Mouse (Mus musculus) myocyte (in vitro differentiated cells): Measurements from ENCODE around the gene Slc27a1. TPM values are rescaled to one million over a fixed set of nuclear protein-coding genes. Genes with fewer than 3 reads are reported as not detected.
"Not testable (repeated sequence)": the region's sequence is repeated elsewhere in the genome, so short reads cannot be mapped to it uniquely, and the experiment has no call there.

Experiments
- H3K27me3 ChIP-seq: one replicate; pipeline ENCODE4 v1.6.1; 2011; ENCODE audit not compliant: control insufficient read depth, insufficient read depth, insufficient read length
- H3K36me3 ChIP-seq: one replicate; pipeline ENCODE4 v1.6.1; 2011; ENCODE audit not compliant: control insufficient read depth, insufficient read depth
- H3K4me2 ChIP-seq: one replicate; pipeline ENCODE4 v1.6.1; 2011; ENCODE audit warnings: low read depth, control low read depth
- H3K4me3 ChIP-seq: one replicate; pipeline ENCODE4 v1.5.1; 2011; ENCODE audit warnings: mild to moderate bottlenecking, control low read depth, moderate library complexity
- H3K79me2 ChIP-seq: one replicate; pipeline ENCODE4 v1.6.1; 2011; ENCODE audit not compliant: control insufficient read depth, insufficient read depth
- H3ac ChIP-seq: one replicate; pipeline ENCODE4 v1.6.1; 2011; ENCODE audit not compliant: control insufficient read depth, insufficient read length
- CEBPB ChIP-seq: IDR thresholded peaks from 2 replicates; pipeline ENCODE4 v1.6.1; 2011; ENCODE audit warnings: mild to moderate bottlenecking, moderate library complexity; ENCODE audit not compliant: poor library complexity, insufficient read depth, severe bottlenecking
- E2F4 ChIP-seq: IDR thresholded peaks from one replicate; pipeline ENCODE4 v1.6.1; 2011; ENCODE audit warnings: mild to moderate bottlenecking, control low read depth, moderate library complexity; ENCODE audit not compliant: insufficient read depth
- MAX ChIP-seq: IDR thresholded peaks from one replicate; pipeline ENCODE4 v1.6.1; 2011; ENCODE audit warnings: low read depth, mild to moderate bottlenecking, control low read depth
- MYOD1 ChIP-seq, 3 experiments: IDR thresholded peaks; one replicate each; pipeline ENCODE4 v1.6.1; 2011; ENCODE audit warnings: control low read depth in 2 of 3, low read depth in 2 of 3, mild to moderate bottlenecking in 2 of 3, moderate library complexity in 1 of 3; ENCODE audit not compliant: insufficient read length in 2 of 3, control insufficient read depth in 1 of 3
- MYOG ChIP-seq, 3 experiments: IDR thresholded peaks; one replicate each; pipeline ENCODE4 v1.6.1; 2011; ENCODE audit warnings: control low read depth in 2 of 3, low read depth in 2 of 3, mild to moderate bottlenecking in 2 of 3; ENCODE audit not compliant: insufficient read length in 2 of 3, control insufficient read depth in 1 of 3, insufficient read depth in 1 of 3
- POLR2A ChIP-seq: IDR thresholded peaks from one replicate; pipeline ENCODE4 v1.6.1; 2011; ENCODE audit warnings: low read depth, mild to moderate bottlenecking, control low read depth, moderate library complexity; ENCODE audit not compliant: insufficient read length
- POLR2AphosphoS2 ChIP-seq: IDR thresholded peaks from one replicate; pipeline ENCODE4 v1.6.1; 2011; ENCODE audit warnings: low read depth, control low read depth; ENCODE audit not compliant: insufficient read length
- REST ChIP-seq: IDR thresholded peaks from one replicate; pipeline ENCODE4 v1.6.1; 2011; ENCODE audit warnings: mild to moderate bottlenecking, control low read depth, moderate library complexity; ENCODE audit not compliant: insufficient read depth, insufficient read length
- SRF ChIP-seq: IDR thresholded peaks from one replicate; pipeline ENCODE4 v1.6.1; 2011; ENCODE audit warnings: low read depth; ENCODE audit not compliant: control insufficient read depth, insufficient read length
- TCF12 ChIP-seq: IDR thresholded peaks from one replicate; pipeline ENCODE4 v1.6.1; 2011; ENCODE audit warnings: mild to moderate bottlenecking, control low read depth; ENCODE audit not compliant: poor library complexity, insufficient read depth, severe bottlenecking
- TCF3 ChIP-seq: IDR thresholded peaks from one replicate; pipeline ENCODE4 v1.6.1; 2011; ENCODE audit warnings: low read depth, control low read depth; ENCODE audit not compliant: insufficient read length
- USF1 ChIP-seq: IDR thresholded peaks from one replicate; pipeline ENCODE4 v1.6.1; 2011; ENCODE audit warnings: low read depth, mild to moderate bottlenecking, control low read depth, moderate library complexity
- polyA plus RNA-seq: library from polyadenylated mRNA; unstranded; fragments of >200 nt; fragmentation: generic; extraction: Trizol; gene quantifications from one replicate; pipeline ENCODE4 v1.2.1, GENCODE M21; 2012; ENCODE audit warnings: missing spikeins

Gene Slc27a1
- 33.9 TPM for polyA plus RNA-seq

DNA sequence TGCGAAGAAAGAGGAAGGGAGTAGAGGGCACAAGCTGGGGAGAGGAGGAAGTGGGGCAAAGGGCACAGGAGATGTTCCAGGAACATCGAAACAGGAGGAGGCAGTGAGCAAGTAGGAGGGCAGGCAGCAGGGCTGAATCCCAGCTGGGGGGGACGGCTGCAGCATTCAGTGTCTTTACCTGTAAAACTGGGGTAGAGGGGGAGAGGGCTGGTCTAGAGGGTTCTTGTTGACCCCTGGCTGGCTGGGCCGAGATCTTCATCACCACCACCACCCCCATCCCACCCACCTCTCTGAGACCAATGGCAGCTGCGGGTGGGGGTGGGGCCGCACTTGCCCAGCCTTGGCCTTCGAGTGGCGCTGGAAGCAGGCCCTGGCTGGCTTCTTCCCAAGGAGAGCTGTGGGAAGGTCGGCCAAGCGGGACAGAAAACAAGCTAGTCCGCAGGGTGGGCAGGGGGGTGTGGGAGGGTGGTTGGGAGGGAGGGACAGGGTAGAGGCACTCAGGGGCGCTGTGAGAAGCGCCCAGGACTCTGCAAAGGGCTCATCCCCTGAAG, at the start of gene Slc27a1:
TSS of gene Slc27a1 (plus strand) at position 496 of the 551 bp plus-strand sequence.
- no peak within 1 kb of the TSS for H3ac ChIP-seq
- TF ChIP-seq TCF3 = no peak
- no peak for TF ChIP-seq SRF
- TF ChIP-seq MYOG (IDR thresholded peaks at IDR 0.05; ENCODE audit: control insufficient read depth in 1 of 3, insufficient read depth in 1 of 3, insufficient read length in 2 of 3, low read depth in 2 of 3) = peak in 1 of 3 experiments; percentile 24
- TF ChIP-seq MYOD1 (IDR thresholded peaks at IDR 0.05; ENCODE audit: control insufficient read depth in 1 of 3, insufficient read length in 2 of 3, low read depth in 2 of 3) = peak in 1 of 3 experiments; percentile 36
- peak within 1 kb of the TSS; percentile 35 for H3K4me3 ChIP-seq

DNA sequence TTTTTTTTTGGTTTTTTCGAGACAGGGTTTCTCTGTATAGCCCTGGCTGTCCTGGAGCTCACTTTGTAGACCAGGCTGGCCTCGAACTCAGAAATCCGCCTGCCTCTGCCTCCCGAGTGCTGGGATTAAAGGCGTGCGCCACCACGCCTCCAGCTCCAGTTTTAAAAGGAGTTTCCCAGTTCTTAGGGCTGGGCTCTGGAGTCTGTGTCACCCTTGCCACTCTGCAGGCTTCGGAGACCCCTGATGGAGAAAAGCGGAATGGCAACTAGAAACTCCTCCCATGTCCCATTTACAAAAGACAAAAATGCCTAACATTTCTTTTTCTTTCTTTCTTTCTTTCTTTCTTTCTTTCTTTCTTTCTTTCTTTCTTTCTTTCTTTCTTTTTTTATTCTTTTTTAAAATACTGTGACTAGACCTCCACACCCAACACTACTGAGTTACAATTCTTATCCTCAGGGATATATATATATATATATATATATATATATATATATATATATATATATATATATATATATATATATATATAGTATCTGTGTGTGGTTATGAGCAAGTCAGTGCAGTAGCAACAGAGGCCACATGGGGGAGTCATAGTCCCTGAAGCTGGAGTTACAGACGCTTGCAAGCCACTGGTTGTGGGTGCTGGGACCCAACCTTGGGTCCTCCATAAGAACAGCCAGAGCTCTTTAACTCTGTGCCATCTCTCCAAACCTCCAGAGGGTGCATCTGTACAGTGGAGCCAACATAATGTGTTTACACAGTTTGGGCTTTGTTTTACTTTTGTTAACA, 49.5 kb upstream of the Slc27a1 start:
- not testable (repeated sequence) for H3K79me2 ChIP-seq, H3K4me2 ChIP-seq, H3K4me3 ChIP-seq, H3ac ChIP-seq, H3K27me3 ChIP-seq, H3K36me3 ChIP-seq

More for the DNA sequence above, at the start of gene Slc27a1:
- Histone ChIP-seq H3K36me3 (no peaks in the 10 kb centered on the region), H3K4me2 (peak within 1 kb of the TSS; percentile 90), H3K27me3 (no peaks in the 10 kb centered on the region), H3K79me2 (no peaks in the 10 kb centered on the region)

DNA sequence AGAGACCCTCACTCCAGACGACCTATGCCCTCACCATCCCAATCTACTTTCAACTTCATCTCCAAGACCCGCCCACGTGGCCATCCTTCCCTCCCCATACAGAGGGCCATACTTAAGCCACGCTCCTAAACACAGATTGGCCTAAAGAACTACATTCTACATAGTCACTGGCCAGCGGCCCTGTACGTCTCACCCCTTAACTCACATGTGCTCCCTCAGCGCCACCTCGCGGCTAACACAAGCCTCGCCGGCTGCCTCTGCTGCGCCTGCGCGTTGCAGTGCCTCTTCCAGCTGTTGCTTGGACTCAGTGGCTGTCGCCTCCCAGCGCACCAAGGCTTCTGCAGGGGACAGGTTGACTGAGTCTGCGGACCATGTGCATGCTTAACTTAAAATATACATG, 47.0 kb upstream of the Slc27a1 start:
- Histone ChIP-seq H3K4me3 (peak overlapping the region; percentile 4), H3K4me2 (peak overlapping the region; percentile 76), H3ac (no peak overlapping the region), H3K36me3 (no peaks in the 10 kb centered on the region), H3K27me3 (peaks cover 8% of the 10 kb centered on the region), H3K79me2 (no peaks in the 10 kb centered on the region)
- TF ChIP-seq REST (no peak), TCF12 (peak; percentile 28), POLR2AphosphoS2 (no peak), MYOG (IDR thresholded peaks at IDR 0.05; ENCODE audit: control insufficient read depth in 1 of 3, insufficient read depth in 1 of 3, insufficient read length in 2 of 3, low read depth in 2 of 3) (peak; percentile 38 to 87 (median 83)), POLR2A (no peak), MAX (no peak), TCF3 (peak; percentile 59), CEBPB (no peak), SRF (no peak), E2F4 (no peak), USF1 (peak; percentile 79), MYOD1 (IDR thresholded peaks at IDR 0.05; ENCODE audit: control insufficient read depth in 1 of 3, insufficient read length in 2 of 3, low read depth in 2 of 3) (peak; percentile 84 to 98 (median 98))

DNA sequence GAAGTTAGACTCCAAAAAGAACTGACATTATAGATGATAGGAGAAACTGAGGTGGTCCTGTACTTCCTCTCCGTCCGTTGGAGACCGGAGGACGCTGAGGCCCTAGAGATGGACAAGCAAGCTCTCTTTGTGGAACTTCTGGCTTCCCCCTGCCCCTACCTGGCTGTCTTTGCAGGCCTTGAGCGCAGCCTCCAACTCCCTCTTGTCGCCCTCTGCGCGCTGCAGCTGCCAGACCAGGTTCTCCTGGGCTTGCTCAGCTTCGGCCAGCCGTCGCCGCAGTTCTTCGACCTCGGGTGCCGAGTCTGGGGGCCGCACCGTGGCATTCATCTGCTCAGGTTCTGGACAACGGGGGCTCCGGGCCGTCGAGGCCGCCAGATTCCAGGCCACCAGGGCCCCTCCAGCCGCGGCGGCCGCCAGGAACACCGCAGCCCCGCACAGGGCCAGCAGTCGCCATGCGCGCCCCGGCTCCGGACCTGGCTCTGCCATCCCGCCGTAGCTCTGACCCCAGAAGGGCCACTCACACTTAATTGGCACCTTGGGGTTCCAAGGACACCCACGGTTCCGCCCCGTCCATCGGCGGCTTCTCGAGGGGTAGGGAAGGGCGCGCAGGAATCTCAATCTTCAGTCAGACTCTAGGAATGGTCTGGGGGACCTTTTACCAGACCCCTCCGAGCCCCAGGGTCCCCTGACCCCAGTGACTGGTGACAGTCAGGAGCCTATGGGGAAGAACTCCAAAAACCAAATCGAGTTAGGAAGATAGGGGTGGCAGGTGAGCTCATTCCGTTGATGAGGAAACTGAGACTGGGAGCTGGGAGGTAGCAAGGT, 43.2 kb upstream of the Slc27a1 start, which contains the start of gene Ccdc194:
TSS of gene Ccdc194 (minus strand) at position 486 of the 825 bp plus-strand sequence.
- no peaks in the 10 kb centered on the region for H3K36me3 ChIP-seq
- H3K4me3 ChIP-seq = no peak within 1 kb of the TSS
- H3K27me3 ChIP-seq = peaks cover 8% of the 10 kb centered on the region
- H3K4me2 ChIP-seq = no peak within 1 kb of the TSS
- no peak for TF ChIP-seq SRF
- TF ChIP-seq TCF3 = no peak
- no peak for TF ChIP-seq MAX
- no peak for TF ChIP-seq POLR2AphosphoS2
- TF ChIP-seq CEBPB = no peak
- no peak for TF ChIP-seq E2F4
- TF ChIP-seq POLR2A = no peak
- no peak for TF ChIP-seq REST
- TF ChIP-seq MYOG (IDR thresholded peaks at IDR 0.05; ENCODE audit: control insufficient read depth in 1 of 3, insufficient read depth in 1 of 3, insufficient read length in 2 of 3, low read depth in 2 of 3) = no peak
- TF ChIP-seq MYOD1 (IDR thresholded peaks at IDR 0.05; ENCODE audit: control insufficient read depth in 1 of 3, insufficient read length in 2 of 3, low read depth in 2 of 3) = no peak
- no peak for TF ChIP-seq USF1
- TF ChIP-seq TCF12 = no peak
- H3ac ChIP-seq = no peak within 1 kb of the TSS
- H3K79me2 ChIP-seq = no peaks in the 10 kb centered on the region
